Mouse (Mus musculus) olfactory bulb, adult 2 months (tissue): Measurements from ENCODE around the gene Myo1g. TPM values are rescaled to one million over a fixed set of nuclear protein-coding genes. Genes with fewer than 3 reads are reported as not detected.
A peak's percentile ranks its signal among the peaks of the same experiment; 100 is the strongest.

Experiments used
- H3K27ac ChIP-seq: fragments of 200-500 bp; 2 replicates; pipeline ENCODE4 v1.5.1; 2012; ENCODE audit warnings: low read depth, low read length; ENCODE audit not compliant: insufficient read depth
- H3K4me1 ChIP-seq: fragments of 200-500 bp; 2 replicates; pipeline ENCODE4 v1.6.1; 2012; ENCODE audit warnings: low read length; ENCODE audit not compliant: control insufficient read depth, insufficient read depth
- H3K4me3 ChIP-seq: fragments of 200-500 bp; 2 replicates; pipeline ENCODE4 v1.5.1; 2012; ENCODE audit warnings: mild to moderate bottlenecking, low read depth, low read length, moderate library complexity; ENCODE audit not compliant: insufficient read depth
- CTCF ChIP-seq: fragments of 200-500 bp; IDR thresholded peaks from 2 replicates; pipeline ENCODE4 v1.5.1; 2012; ENCODE audit warnings: low read depth, mild to moderate bottlenecking, low read length, moderate library complexity; ENCODE audit not compliant: insufficient read depth
- POLR2A ChIP-seq: fragments of 200-500 bp; IDR thresholded peaks from 2 replicates; pipeline ENCODE4 v1.6.1; 2012; ENCODE audit warnings: mild to moderate bottlenecking, low read depth, low read length, moderate library complexity; ENCODE audit not compliant: insufficient read depth
- WGBS: fragments of 180-500 bp; shearing (Covaris S2); methylation state at CpG from one replicate; pipeline ENCODE4 v1.1.7; 2018; 5-methylcytosine and 5-hydroxymethylcytosine counted together
- polyA plus RNA-seq: library from polyadenylated mRNA; stranded (reverse); fragments of >200 nt; gene quantifications from 2 replicates; pipeline ENCODE4 v1.2.4, GENCODE M21; 2012; ENCODE audit warnings: low replicate concordance; ENCODE audit not compliant: missing spikeins, insufficient read depth, insufficient read length

Myo1g gene
- polyA plus RNA-seq, 1 experiment: not detected

GRCm38 (mm10) chr11:6560655-6561360 lies 40.0 kb upstream of the Myo1g start:
- TF ChIP-seq POLR2A (no peak), CTCF (no peak)
- WGBS: 83% methylated on average over 13 of the region's 13 CpGs
- Histone ChIP-seq H3K4me1 (no peaks in the 10 kb centered on the region), H3K27ac (no peak overlapping the region), H3K4me3 (no peak overlapping the region)

- Histone ChIP-seq H3K27ac (no peak overlapping the region), H3K4me1 (no peaks in the 10 kb centered on the region), H3K4me3 (no peak overlapping the region)
- TF ChIP-seq POLR2A (no peak), CTCF (no peak)
- 88% methylated on average over 2 of the region's 2 CpGs for WGBS
Measured at GRCm38 (mm10) chr11:6559996-6560395, 39.2 kb upstream of the Myo1g start.

DNA sequence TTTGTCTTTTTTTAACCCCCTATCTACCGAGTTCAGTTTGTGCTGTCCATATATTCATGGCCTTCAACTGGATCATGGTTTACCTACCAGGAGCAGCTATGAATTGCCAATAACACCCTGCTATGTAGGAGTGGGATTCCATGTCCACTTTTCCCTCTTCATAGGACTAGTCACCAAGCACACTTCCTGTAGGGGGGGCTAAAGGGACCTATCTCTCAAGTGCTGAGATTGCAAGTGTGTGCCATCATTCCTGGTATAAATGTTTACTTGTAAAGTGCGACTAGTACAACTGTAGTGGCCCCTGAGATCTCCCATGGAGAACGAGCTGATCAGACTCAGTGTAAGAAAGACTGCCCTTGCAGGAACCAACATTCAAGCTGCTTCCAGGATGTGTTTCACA lies 37.5 kb upstream of the Myo1g start:
- no peaks in the 10 kb centered on the region for H3K4me1 ChIP-seq
- 86% methylated on average over 3 of the region's 3 CpGs for WGBS
- TF ChIP-seq POLR2A (no peak), CTCF (no peak)

GRCm38 (mm10) chr11:6550201-6550600 lies 29.4 kb upstream of the Myo1g start:
- TF ChIP-seq POLR2A (no peak), CTCF (no peak)
- WGBS: 89% methylated on average over 3 of the region's 3 CpGs
- H3K4me1 ChIP-seq: 0 out of 2 replicates have a peak, but pooled peaks cover 2% of the 10 kb centered on the region

More for the DNA sequence above, 37.5 kb upstream of the Myo1g start:
- Histone ChIP-seq H3K4me3 (no peak overlapping the region), H3K27ac (no peak overlapping the region)

DNA sequence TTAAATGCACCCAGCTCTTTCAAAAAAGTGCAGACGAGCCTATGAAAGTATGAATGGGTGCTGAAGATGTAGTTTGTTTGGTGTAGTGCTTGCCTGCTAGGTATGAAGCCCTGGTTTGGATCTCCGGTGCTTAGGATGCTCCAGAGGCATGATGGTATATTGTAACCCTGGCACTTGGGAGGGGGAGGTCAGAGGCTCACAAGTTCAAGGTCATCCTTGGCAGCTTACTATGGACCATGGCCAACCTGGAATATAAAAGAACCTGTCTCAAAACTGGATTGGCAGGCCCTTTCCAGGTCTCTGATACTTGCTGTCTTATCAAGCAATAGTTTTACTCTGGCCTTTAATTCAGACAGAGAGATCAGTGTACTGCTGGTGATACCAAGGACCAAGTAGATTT lies 29.0 kb upstream of the Myo1g start:
- WGBS: 98% methylated on average over 2 of the region's 2 CpGs
- Histone ChIP-seq H3K4me1 (0 out of 2 replicates have a peak, but pooled peaks cover 2% of the 10 kb centered on the region), H3K27ac (no peak overlapping the region), H3K4me3 (no peak overlapping the region)
- TF ChIP-seq POLR2A: no peak
- TF ChIP-seq CTCF: no peak

More at GRCm38 (mm10) chr11:6550201-6550600, 29.4 kb upstream of the Myo1g start:
- Histone ChIP-seq H3K27ac (no peak overlapping the region), H3K4me3 (no peak overlapping the region)

DNA sequence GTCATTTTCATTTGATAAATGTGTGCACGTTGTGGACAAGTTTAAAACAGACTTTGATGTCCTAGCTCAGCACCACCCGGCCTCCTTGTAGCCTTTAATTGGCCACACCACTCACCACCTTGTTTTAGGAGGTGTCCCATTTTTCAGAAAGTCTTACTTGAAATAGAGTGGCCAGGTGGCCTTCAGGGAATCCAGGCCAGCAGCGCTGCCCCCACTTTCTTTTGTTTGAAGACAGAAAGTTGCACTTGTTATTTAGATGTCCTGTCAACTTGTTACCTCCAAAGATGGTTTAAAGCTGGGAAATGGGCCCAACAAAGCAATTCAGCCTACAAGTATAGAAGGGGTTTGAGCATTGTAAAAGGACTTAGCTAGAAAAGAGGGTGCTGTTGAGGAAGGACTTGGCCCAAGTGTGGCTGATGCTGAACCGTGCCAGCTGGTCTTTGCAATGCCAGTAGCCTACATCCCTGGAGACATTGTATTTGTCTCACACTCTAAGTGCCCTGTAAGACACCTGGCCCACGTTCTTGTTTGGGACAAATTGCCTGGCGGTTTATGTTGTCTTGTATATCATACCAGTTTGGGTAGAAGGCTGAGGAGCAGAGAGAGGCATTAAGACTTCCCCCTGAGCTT lies 27.0 kb upstream of the Myo1g start:
- TF ChIP-seq CTCF: no peak
- TF ChIP-seq POLR2A: no peak
- Histone ChIP-seq H3K4me3 (0 out of 2 replicates have a peak overlapping the region, but pooled peaks have one; percentile 1), H3K4me1 (0 out of 2 replicates have a peak, but pooled peaks cover 2% of the 10 kb centered on the region), H3K27ac (no peak overlapping the region)
- 16% methylated on average over 6 of the region's 6 CpGs for WGBS

DNA sequence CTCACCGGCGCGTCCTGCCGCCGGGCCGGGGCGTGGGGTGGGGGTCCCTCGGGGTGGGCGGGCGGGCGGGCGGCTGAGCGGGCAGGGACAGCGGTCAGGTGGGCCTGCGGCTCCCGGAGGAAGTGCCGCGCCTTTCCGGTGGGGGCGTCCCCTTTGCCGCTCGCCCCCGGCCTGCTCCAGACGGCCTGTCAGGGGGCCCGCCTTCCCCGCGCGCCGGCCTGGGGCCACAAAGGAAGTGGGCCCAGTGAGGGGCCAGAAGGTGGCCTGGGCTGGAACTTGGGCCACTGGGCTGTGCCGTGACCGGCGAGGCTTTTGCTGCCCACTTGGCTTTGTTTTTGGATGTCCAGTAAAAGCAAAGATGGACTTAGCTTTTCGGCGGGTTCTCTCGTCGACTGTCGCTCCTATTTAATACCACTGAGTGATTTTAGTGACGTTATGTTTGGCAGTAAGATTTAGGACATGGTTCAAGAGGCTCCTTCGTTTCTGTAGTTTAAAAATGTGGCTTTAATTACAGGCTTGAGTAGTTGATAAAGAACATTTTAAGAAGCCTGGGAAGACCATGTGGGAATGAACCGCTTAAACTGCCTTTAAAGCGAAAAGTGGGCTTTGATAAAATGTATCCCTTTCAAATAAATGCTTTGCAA lies 26.4 kb upstream of the Myo1g start:
- TF ChIP-seq CTCF (no peak), POLR2A (no peak)
- H3K4me3 ChIP-seq: peak overlapping the region; percentile 92
- peak overlapping the region; percentile 79 for H3K27ac ChIP-seq
- H3K4me1 ChIP-seq: 0 out of 2 replicates have a peak, but pooled peaks cover 2% of the 10 kb centered on the region
- WGBS: 1% methylated on average over 36 of the region's 41 CpGs

GRCm38 (mm10) chr11:6546205-6547013 lies 25.6 kb upstream of the Myo1g start, which contains the start of gene Ccm2:
Gene Ccm2 (plus strand): TSS chr11:6546887.
- Histone ChIP-seq H3K4me1 (0 out of 2 replicates have a peak, but pooled peaks cover 2% of the 10 kb centered on the region), H3K27ac (peak within 1 kb of the TSS; percentile 79), H3K4me3 (peak within 1 kb of the TSS; percentile 92)
- TF ChIP-seq POLR2A (peak; percentile 47), CTCF (no peak)
- under 1% methylated on average over 51 of the region's 57 CpGs for WGBS
